Mouse (Mus musculus) heart, embryonic 14.5 days (tissue): ENCODE measurements at regions not wholly inside any gene's neighbourhood (a gene's known extent, or its start where the extent isn't known, plus 50 kb on each side); places are given as distances from the start of the nearest gene placed in this dataset.
A peak's percentile ranks its signal among the peaks of the same experiment; 100 is the strongest.

Experiments
- ATAC-seq: fragments of 200-750 bp; cut with Nextera tagmentation; 2 replicates; pipeline ENCODE4 v1.8.0; 2017; ENCODE audit warnings: low read depth, moderate TSS enrichment; ENCODE audit not compliant: insufficient number of reproducible peaks, insufficient read depth, low FRiP score
- H3K27ac ChIP-seq, 2 experiments: fragments of 200-500 bp in 1 of 2; fragments of 300-500 bp in 1 of 2; sonication (generic) in 1 of 2; replicated peaks in 1 of 2; 2 replicates each; pipeline ENCODE4 v1.5.1; 2012 to 2014; ENCODE audit warnings: low read depth in 2 of 2, low read length in 2 of 2, control low read depth in 1 of 2, mild to moderate bottlenecking in 1 of 2, mixed read lengths in 1 of 2; ENCODE audit not compliant: control insufficient read depth in 1 of 2, insufficient read depth in 1 of 2
- H3K27me3 ChIP-seq: fragments of 300-500 bp; sonication (generic); 2 replicates; pipeline ENCODE4 v1.6.1; 2014; ENCODE audit warnings: mild to moderate bottlenecking, low read length, control low read depth; ENCODE audit not compliant: control insufficient read depth, insufficient read depth
- H3K36me3 ChIP-seq: fragments of 300-500 bp; sonication (generic); 2 replicates; pipeline ENCODE4 v1.6.1; 2014; ENCODE audit warnings: mild to moderate bottlenecking, control low read depth, low read length, mixed read lengths; ENCODE audit not compliant: control insufficient read depth, insufficient read depth
- H3K4me1 ChIP-seq, 2 experiments: fragments of 200-500 bp in 1 of 2; fragments of 300-500 bp in 1 of 2; sonication (generic) in 1 of 2; 2 replicates each; pipeline ENCODE4 v1.6.1; 2012 to 2014; ENCODE audit warnings: low read length in 2 of 2, control low read depth in 1 of 2, mixed read lengths in 1 of 2; ENCODE audit not compliant: control insufficient read depth in 2 of 2, insufficient read depth in 2 of 2
- H3K4me2 ChIP-seq: fragments of 300-500 bp; sonication (generic); 2 replicates; pipeline ENCODE4 v1.6.1; 2014; ENCODE audit warnings: mild to moderate bottlenecking, low read length
- H3K4me3 ChIP-seq, 2 experiments: fragments of 200-500 bp in 1 of 2; fragments of 300-500 bp in 1 of 2; sonication (generic) in 1 of 2; 2 replicates each; pipeline ENCODE4 v1.5.1; 2012 to 2014; ENCODE audit warnings: low read length in 2 of 2, mild to moderate bottlenecking in 2 of 2, control low read depth in 1 of 2, low read depth in 1 of 2, moderate library complexity in 1 of 2; ENCODE audit not compliant: control insufficient read depth in 1 of 2, insufficient read depth in 1 of 2
- H3K9ac ChIP-seq: fragments of 300-500 bp; sonication (generic); 2 replicates; pipeline ENCODE4 v1.6.1; 2014; ENCODE audit warnings: mild to moderate bottlenecking, low read length
- H3K9me3 ChIP-seq: fragments of 300-500 bp; sonication (generic); 2 replicates; pipeline ENCODE4 v1.6.1; 2016; ENCODE audit warnings: low read length, control low read depth; ENCODE audit not compliant: control insufficient read depth
- WGBS: fragments of 180-500 bp; shearing (Covaris S2); extraction: QIAGEN DNeasy Blood & Tissue Kit; methylation state at CpG from one replicate; pipeline ENCODE4 v1.1.7; 2014; 5-methylcytosine and 5-hydroxymethylcytosine counted together

- no peaks in the 10 kb centered on the region for H3K27me3 ChIP-seq
- 29% methylated on average over 6 of the region's 6 CpGs for WGBS
- H3K36me3 ChIP-seq = no peaks in the 10 kb centered on the region
- no peak overlapping the region for H3K4me3 ChIP-seq
- peaks cover 0 to 2% of the 10 kb centered on the region in 2 experiments; a peak in 1 of 4 replicates for H3K4me1 ChIP-seq
- H3K9ac ChIP-seq = no peak overlapping the region
- no peak overlapping the region for H3K4me2 ChIP-seq
- peak; percentile 50; the same call in 1 of the 2 replicates for ATAC-seq
- H3K9me3 ChIP-seq = no peaks in the 10 kb centered on the region
- no peak overlapping the region for H3K27ac ChIP-seq
Measured at GRCm38 (mm10) chr2:131416482-131416881, 63.8 kb upstream of the Rnf24 start.

GRCm38 (mm10) chr2:131410906-131411520 lies 58.3 kb upstream of the Rnf24 start:
- no peaks in the 10 kb centered on the region for H3K4me1 ChIP-seq
- H3K4me2 ChIP-seq = no peak overlapping the region
- H3K4me3 ChIP-seq = no peak overlapping the region
- no peaks in the 10 kb centered on the region for H3K27me3 ChIP-seq
- H3K9ac ChIP-seq = no peak overlapping the region
- 59% methylated on average over 5 of the region's 5 CpGs for WGBS
- H3K36me3 ChIP-seq = no peaks in the 10 kb centered on the region
- no peak for ATAC-seq
- no peaks in the 10 kb centered on the region for H3K9me3 ChIP-seq
- H3K27ac ChIP-seq = no peak overlapping the region

GRCm38 (mm10) chr2:131407337-131407736 lies 54.6 kb upstream of the Rnf24 start:
- Histone ChIP-seq H3K9me3 (no peaks in the 10 kb centered on the region), H3K27ac (no peak overlapping the region), H3K4me2 (no peak overlapping the region), H3K27me3 (no peaks in the 10 kb centered on the region), H3K4me1 (no peaks in the 10 kb centered on the region), H3K9ac (no peak overlapping the region), H3K4me3 (no peak overlapping the region), H3K36me3 (no peaks in the 10 kb centered on the region)
- whole genome bisulfite sequencing = 76% methylated on average over 5 of the region's 5 CpGs
- ATAC-seq = no peak

- H3K27ac ChIP-seq = no peak overlapping the region
- H3K36me3 ChIP-seq = no peaks in the 10 kb centered on the region
- no peak for ATAC-seq
- H3K4me1 ChIP-seq = 0 out of 4 replicates have a peak, but pooled peaks cover 0 to 7% of the 10 kb centered on the region in 2 experiments
- H3K9me3 ChIP-seq = no peaks in the 10 kb centered on the region
- H3K4me2 ChIP-seq = no peak overlapping the region
- H3K27me3 ChIP-seq = no peaks in the 10 kb centered on the region
- H3K9ac ChIP-seq = no peak overlapping the region
- WGBS = 48% methylated on average over 1 of the region's 1 CpGs
- H3K4me3 ChIP-seq = no peak overlapping the region
Measured at GRCm38 (mm10) chr2:131404218-131404555, 51.5 kb upstream of the Rnf24 start.

- no peaks in the 10 kb centered on the region for H3K36me3 ChIP-seq
- no peaks in the 10 kb centered on the region for H3K9me3 ChIP-seq
- no peak overlapping the region for H3K27ac ChIP-seq
- no peak overlapping the region for H3K4me3 ChIP-seq
- ATAC-seq = no peak
- no peaks in the 10 kb centered on the region for H3K27me3 ChIP-seq
- H3K4me1 ChIP-seq = 0 out of 4 replicates have a peak, but pooled peaks cover 0 to 7% of the 10 kb centered on the region in 2 experiments
- no peak overlapping the region for H3K9ac ChIP-seq
- WGBS = 57% methylated on average over 5 of the region's 5 CpGs
- no peak overlapping the region for H3K4me2 ChIP-seq
Measured at GRCm38 (mm10) chr2:131403543-131404217, 51.0 kb upstream of the Rnf24 start.
